Mouse (Mus musculus) bone marrow, adult 2 months (tissue): ENCODE results near the gene Chid1. TPM values are rescaled to one million over a fixed set of nuclear protein-coding genes. Genes with fewer than 3 reads are reported as not detected.

Source experiments
- H3K27ac ChIP-seq: fragments of 200-500 bp; 2 replicates; pipeline ENCODE4 v1.5.1; 2012; ENCODE audit warnings: low read depth, mild to moderate bottlenecking, control low read depth, inconsistent platforms, low read length; ENCODE audit not compliant: control insufficient read depth, poor library complexity, insufficient read depth
- H3K4me1 ChIP-seq: fragments of 200-500 bp; 2 replicates; pipeline ENCODE4 v1.6.1; 2011; ENCODE audit warnings: low read length; ENCODE audit not compliant: control insufficient read depth, insufficient read depth
- H3K4me3 ChIP-seq: fragments of 200-500 bp; replicated peaks from 2 replicates; pipeline ENCODE3; 2011; ENCODE audit warnings: mild to moderate bottlenecking, low read depth, low read length, control low read depth; ENCODE audit not compliant: control insufficient read depth
- CTCF ChIP-seq: fragments of 200-500 bp; IDR thresholded peaks from 2 replicates; pipeline ENCODE4 v1.5.1; 2011; ENCODE audit warnings: low read length, control low read depth; ENCODE audit not compliant: control insufficient read depth, insufficient read depth
- POLR2A ChIP-seq: fragments of 200-500 bp; IDR thresholded peaks from 2 replicates; pipeline ENCODE4 v1.6.1; 2011; ENCODE audit warnings: low read depth, mild to moderate bottlenecking, control low read depth, low read length, borderline replicate concordance; ENCODE audit not compliant: control insufficient read depth
- WGBS: fragments of 180-500 bp; shearing (Covaris S2); methylation state at CpG from one replicate; pipeline ENCODE4 v1.1.7; 2018; 5-methylcytosine and 5-hydroxymethylcytosine counted together
- polyA plus RNA-seq: library from polyadenylated mRNA; stranded (reverse); fragments of >200 nt; gene quantifications from 2 replicates; pipeline ENCODE4 v1.2.4, GENCODE M21; 2011; ENCODE audit warnings: low replicate concordance; ENCODE audit not compliant: missing spikeins, insufficient read depth, insufficient read length

Gene Chid1
- polyA plus RNA-seq, 1 experiment = 10.9 TPM

- 75% methylated on average over 11 of the region's 11 CpGs for WGBS
- peaks cover 6% of the 10 kb centered on the region for H3K4me1 ChIP-seq
- no peak overlapping the region for H3K4me3 ChIP-seq
- H3K27ac ChIP-seq = no peak overlapping the region
- TF ChIP-seq POLR2A = no peak
Observed at GRCm38 (mm10) chr7:141482531-141483024, 57.1 kb downstream of the Chid1 start.

- 9% methylated on average over 81 of the region's 81 CpGs for WGBS
- H3K4me3 ChIP-seq = peak overlapping the region; percentile 11
Observed at GRCm38 (mm10) chr7:141481498-141482401, 57.9 kb downstream of the Chid1 start.

GRCm38 (mm10) chr7:141480842-141481497 lies 58.7 kb downstream of the Chid1 start:
- TF ChIP-seq CTCF = peak; percentile 97
- TF ChIP-seq POLR2A = no peak
- Histone ChIP-seq H3K27ac (no peak overlapping the region), H3K4me3 (no peak overlapping the region), H3K4me1 (peaks cover 8% of the 10 kb centered on the region)
- 7% methylated on average over 10 of the region's 10 CpGs for WGBS

More at GRCm38 (mm10) chr7:141481498-141482401, 57.9 kb downstream of the Chid1 start:
- TF ChIP-seq CTCF = peak; percentile 43; the same call in 1 of the 2 replicates
- TF ChIP-seq POLR2A = no peak
- Histone ChIP-seq H3K27ac (no peak overlapping the region), H3K4me1 (peaks cover 8% of the 10 kb centered on the region)

GRCm38 (mm10) chr7:141478270-141478748 lies 61.3 kb downstream of the Chid1 start:
- no peak overlapping the region for H3K4me3 ChIP-seq
- 9% methylated on average over 5 of the region's 5 CpGs for WGBS
- 0 out of 2 replicates have a peak overlapping the region, but pooled peaks have one; percentile 6 for H3K27ac ChIP-seq
- TF ChIP-seq CTCF = no peak
- TF ChIP-seq POLR2A = no peak
- H3K4me1 ChIP-seq = peaks cover 9% of the 10 kb centered on the region

- 0 out of 2 replicates have a peak overlapping the region, but pooled peaks have one; percentile 6 for H3K27ac ChIP-seq
- no peak overlapping the region for H3K4me3 ChIP-seq
- TF ChIP-seq POLR2A (no peak), CTCF (no peak)
- 3% methylated on average over 4 of the region's 4 CpGs for WGBS
- peaks cover 9% of the 10 kb centered on the region for H3K4me1 ChIP-seq
Observed at GRCm38 (mm10) chr7:141477578-141478269, 61.9 kb downstream of the Chid1 start.

GRCm38 (mm10) chr7:141476981-141477370 lies 62.7 kb downstream of the Chid1 start:
- Histone ChIP-seq H3K4me3 (peak overlapping the region; percentile 2), H3K27ac (peak overlapping the region; percentile 46), H3K4me1 (peaks cover 9% of the 10 kb centered on the region)
- no peak for TF ChIP-seq CTCF
- TF ChIP-seq POLR2A = no peak
- WGBS = 3% methylated on average over 7 of the region's 7 CpGs

- Histone ChIP-seq H3K4me1 (peaks cover 9% of the 10 kb centered on the region), H3K4me3 (peak overlapping the region; percentile 55), H3K27ac (peak overlapping the region; percentile 46)
- WGBS = under 1% methylated on average over 17 of the region's 17 CpGs
- TF ChIP-seq CTCF (no peak), POLR2A (no peak)
Observed at GRCm38 (mm10) chr7:141476226-141476980, 63.3 kb downstream of the Chid1 start.
